Mouse (Mus musculus): ENCODE data around the gene Gm21992. TPM values are rescaled to one million over a fixed set of nuclear protein-coding genes. Genes with fewer than 3 reads are reported as not detected.

Gene Gm21992
- total and polyA plus RNA-seq, 3 experiments, result 1.7 to 40.1 (median 11.2) TPM

GRCm38 (mm10) chr19:4749975-4750374, 61.4 kb downstream of the Gm21992 start:
- no peak for ATAC-seq (ENCODE audit: extremely low read depth, insufficient number of reproducible peaks, low FRiP score, poor library complexity, severe bottlenecking)

DNA sequence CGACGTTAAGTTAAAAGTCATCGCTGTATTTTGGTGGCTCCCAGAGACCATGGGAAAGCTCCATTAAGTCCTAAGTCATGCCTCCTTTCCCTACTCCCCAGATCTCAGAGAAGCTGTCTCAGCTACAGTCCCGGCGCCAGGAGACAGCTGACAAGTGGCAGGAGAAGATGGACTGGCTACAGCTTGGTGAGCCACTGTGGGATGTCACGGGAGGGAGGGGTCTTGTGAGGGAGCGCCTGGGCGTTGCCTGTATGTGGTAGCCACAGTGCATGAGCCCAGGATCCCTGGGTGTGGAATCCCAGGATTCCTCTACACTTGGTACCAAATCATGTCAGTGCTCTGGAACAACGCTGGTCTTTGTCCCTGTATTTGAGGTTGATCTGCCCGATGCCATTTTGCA, 62.9 kb downstream of the Gm21992 start:
- H3K4me3 ChIP-seq (ENCODE audit: low read depth, low read length), result no peak overlapping the region
- no peak for ATAC-seq (ENCODE audit: extremely low read depth, insufficient number of reproducible peaks, low FRiP score, poor library complexity, severe bottlenecking)
- no peaks in the 10 kb centered on the region for H3K9me3 ChIP-seq (replicated peaks)
- DNase-seq (ENCODE audit: low spot score), result no peak
- H3K27me3 ChIP-seq (ENCODE audit: insufficient read depth, low read length), result no peaks in the 10 kb centered on the region; the same call in 1 of the 2 replicates
- TF ChIP-seq CTCF (IDR thresholded peaks at IDR 0.05; ENCODE audit: low read depth, low read length) (no peak), GATA1 (IDR thresholded peaks at IDR 0.05; ENCODE audit: borderline replicate concordance, low read length) (no peak), TAL1 (conservative IDR thresholded peaks at IDR 0.05; ENCODE audit: low read depth, low read length) (no peak), GATA2 (IDR thresholded peaks at IDR 0.05; ENCODE audit: borderline replicate concordance, low read depth, low read length) (no peak), POLR2AphosphoS5 (IDR thresholded peaks at IDR 0.05; ENCODE audit: insufficient replicate concordance, low read depth, low read length) (no peak)
- no peaks in the 10 kb centered on the region for H3K4me1 ChIP-seq (ENCODE audit: insufficient read depth, low read depth, low read length)
- H3K36me3 ChIP-seq (replicated peaks), result peaks cover 36% of the 10 kb centered on the region

More at GRCm38 (mm10) chr19:4749975-4750374, 61.4 kb downstream of the Gm21992 start:
- TF ChIP-seq GATA2 (IDR thresholded peaks at IDR 0.05; ENCODE audit: borderline replicate concordance, low read depth, low read length), result no peak
- TF ChIP-seq GATA1 (IDR thresholded peaks at IDR 0.05; ENCODE audit: borderline replicate concordance, low read length), result no peak
- TF ChIP-seq POLR2AphosphoS5 (IDR thresholded peaks at IDR 0.05; ENCODE audit: insufficient replicate concordance, low read depth, low read length), result no peak
- TF ChIP-seq CTCF (IDR thresholded peaks at IDR 0.05; ENCODE audit: low read depth, low read length), result no peak
- no peak for TF ChIP-seq TAL1 (conservative IDR thresholded peaks at IDR 0.05; ENCODE audit: low read depth, low read length)
- Histone ChIP-seq H3K9me3 (replicated peaks) (no peaks in the 10 kb centered on the region), H3K4me3 (ENCODE audit: low read depth, low read length) (no peak overlapping the region), H3K27me3 (ENCODE audit: insufficient read depth, low read length) (no peaks in the 10 kb centered on the region; the same call in 1 of the 2 replicates), H3K4me1 (ENCODE audit: insufficient read depth, low read depth, low read length) (no peaks in the 10 kb centered on the region), H3K36me3 (replicated peaks) (peaks cover 28% of the 10 kb centered on the region)
- DNase-seq (ENCODE audit: low spot score), result no peak

- H3K9me3 ChIP-seq (replicated peaks), result no peaks in the 10 kb centered on the region
- no peak overlapping the region for H3K4me3 ChIP-seq (ENCODE audit: low read depth, low read length)
- no peaks in the 10 kb centered on the region; the same call in 1 of the 2 replicates for H3K27me3 ChIP-seq (ENCODE audit: insufficient read depth, low read length)
- H3K36me3 ChIP-seq (replicated peaks), result peaks cover 36% of the 10 kb centered on the region
- DNase-seq (ENCODE audit: low spot score) (no peak), ATAC-seq (ENCODE audit: extremely low read depth, insufficient number of reproducible peaks, low FRiP score, poor library complexity, severe bottlenecking) (no peak)
- H3K4me1 ChIP-seq (ENCODE audit: insufficient read depth, low read depth, low read length), result no peaks in the 10 kb centered on the region
- no peak for TF ChIP-seq POLR2AphosphoS5 (IDR thresholded peaks at IDR 0.05; ENCODE audit: insufficient replicate concordance, low read depth, low read length)
- TF ChIP-seq TAL1 (conservative IDR thresholded peaks at IDR 0.05; ENCODE audit: low read depth, low read length), result no peak
- TF ChIP-seq GATA2 (IDR thresholded peaks at IDR 0.05; ENCODE audit: borderline replicate concordance, low read depth, low read length), result no peak
Observed at GRCm38 (mm10) chr19:4747631-4748312, 63.6 kb downstream of the Gm21992 start.

DNA sequence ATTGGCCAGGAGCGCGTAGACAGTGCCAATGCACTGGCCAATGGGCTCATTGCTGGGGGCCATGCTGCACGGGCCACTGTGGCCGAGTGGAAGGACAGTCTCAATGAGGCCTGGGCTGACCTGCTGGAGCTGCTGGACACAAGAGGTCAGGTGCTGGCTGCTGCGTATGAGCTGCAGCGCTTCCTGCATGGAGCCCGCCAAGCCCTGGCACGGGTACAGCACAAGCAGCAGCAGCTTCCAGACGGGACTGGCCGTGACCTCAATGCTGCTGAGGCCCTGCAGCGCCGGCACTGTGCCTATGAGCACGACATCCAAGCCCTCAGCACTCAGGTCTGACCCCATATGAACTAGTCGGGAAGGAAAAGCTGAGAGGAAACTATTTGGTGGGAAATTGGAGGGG, 64.8 kb downstream of the Gm21992 start:
- ATAC-seq (ENCODE audit: extremely low read depth, insufficient number of reproducible peaks, low FRiP score, poor library complexity, severe bottlenecking) (no peak), DNase-seq (ENCODE audit: low spot score) (no peak)
- no peak overlapping the region for H3K4me3 ChIP-seq (ENCODE audit: low read depth, low read length)
- H3K27me3 ChIP-seq (ENCODE audit: insufficient read depth, low read length), result no peaks in the 10 kb centered on the region; the same call in 1 of the 2 replicates
- H3K36me3 ChIP-seq (replicated peaks), result peaks cover 34% of the 10 kb centered on the region
- H3K9me3 ChIP-seq (replicated peaks), result no peaks in the 10 kb centered on the region
- TF ChIP-seq POLR2AphosphoS5 (IDR thresholded peaks at IDR 0.05; ENCODE audit: insufficient replicate concordance, low read depth, low read length), result no peak
- TF ChIP-seq TAL1 (conservative IDR thresholded peaks at IDR 0.05; ENCODE audit: low read depth, low read length), result no peak
- no peak for TF ChIP-seq CTCF (IDR thresholded peaks at IDR 0.05; ENCODE audit: low read depth, low read length)
- TF ChIP-seq GATA1 (IDR thresholded peaks at IDR 0.05; ENCODE audit: borderline replicate concordance, low read length), result no peak
- TF ChIP-seq GATA2 (IDR thresholded peaks at IDR 0.05; ENCODE audit: borderline replicate concordance, low read depth, low read length), result no peak
- no peaks in the 10 kb centered on the region for H3K4me1 ChIP-seq (ENCODE audit: insufficient read depth, low read depth, low read length)

DNA sequence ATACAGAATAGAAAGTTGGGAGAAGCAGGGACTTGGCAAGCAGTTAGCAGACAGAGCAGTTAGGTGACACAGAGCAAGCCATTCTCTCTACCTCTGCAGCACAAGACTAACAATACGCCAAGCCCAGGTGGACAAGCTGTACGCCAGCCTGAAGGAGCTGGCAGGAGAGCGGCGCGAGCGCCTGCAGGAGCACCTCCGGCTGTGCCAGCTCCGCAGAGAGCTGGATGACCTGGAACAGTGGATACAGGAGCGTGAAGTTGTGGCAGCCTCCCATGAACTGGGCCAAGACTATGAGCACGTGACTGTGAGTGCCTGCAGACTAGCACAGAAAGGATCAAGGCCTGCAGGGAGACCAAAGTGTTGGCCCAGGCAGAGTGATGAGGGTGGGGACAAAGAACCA, 65.7 kb downstream of the Gm21992 start:
- Histone ChIP-seq H3K4me3 (ENCODE audit: low read depth, low read length) (no peak overlapping the region), H3K36me3 (replicated peaks) (peaks cover 34% of the 10 kb centered on the region), H3K27me3 (ENCODE audit: insufficient read depth, low read length) (peaks cover 2% of the 10 kb centered on the region; the same call in 1 of the 2 replicates), H3K4me1 (ENCODE audit: insufficient read depth, low read depth, low read length) (no peaks in the 10 kb centered on the region), H3K9me3 (replicated peaks) (no peaks in the 10 kb centered on the region)
- ATAC-seq (ENCODE audit: extremely low read depth, insufficient number of reproducible peaks, low FRiP score, poor library complexity, severe bottlenecking) (no peak), DNase-seq (ENCODE audit: low spot score) (no peak)
- no peak for TF ChIP-seq CTCF (IDR thresholded peaks at IDR 0.05; ENCODE audit: low read depth, low read length)

DNA sequence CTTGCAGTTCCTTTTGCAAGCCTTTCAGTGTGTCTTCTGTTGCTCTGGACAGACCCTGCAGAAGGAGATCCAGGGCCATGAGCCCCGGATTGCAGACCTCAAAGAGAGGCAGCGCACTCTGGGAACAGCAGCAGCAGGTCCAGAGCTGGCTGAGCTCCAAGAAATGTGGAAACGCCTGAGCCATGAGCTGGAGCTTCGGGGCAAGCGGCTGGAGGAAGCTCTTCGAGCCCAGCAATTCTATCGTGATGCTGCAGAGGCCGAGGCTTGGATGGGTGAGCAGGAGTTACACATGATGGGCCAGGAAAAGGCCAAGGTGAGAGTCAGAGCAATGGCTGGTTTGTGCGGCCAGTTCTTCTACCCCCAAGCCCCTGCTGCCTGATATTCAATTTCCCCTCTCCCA, 66.4 kb downstream of the Gm21992 start:
- H3K9me3 ChIP-seq (replicated peaks), result no peaks in the 10 kb centered on the region
- TF ChIP-seq GATA2 (IDR thresholded peaks at IDR 0.05; ENCODE audit: borderline replicate concordance, low read depth, low read length), result no peak
- TF ChIP-seq GATA1 (IDR thresholded peaks at IDR 0.05; ENCODE audit: borderline replicate concordance, low read length), result no peak
- no peak for TF ChIP-seq POLR2AphosphoS5 (IDR thresholded peaks at IDR 0.05; ENCODE audit: insufficient replicate concordance, low read depth, low read length)
- TF ChIP-seq CTCF (IDR thresholded peaks at IDR 0.05; ENCODE audit: low read depth, low read length), result no peak
- TF ChIP-seq TAL1 (conservative IDR thresholded peaks at IDR 0.05; ENCODE audit: low read depth, low read length), result no peak
- H3K27me3 ChIP-seq (ENCODE audit: insufficient read depth, low read length), result peaks cover 2% of the 10 kb centered on the region; the same call in 1 of the 2 replicates
- no peak for DNase-seq (ENCODE audit: low spot score)
- H3K4me3 ChIP-seq (ENCODE audit: low read depth, low read length), result no peak overlapping the region
- ATAC-seq (ENCODE audit: extremely low read depth, insufficient number of reproducible peaks, low FRiP score, poor library complexity, severe bottlenecking), result no peak
- peaks cover 32% of the 10 kb centered on the region for H3K36me3 ChIP-seq (replicated peaks)
- no peaks in the 10 kb centered on the region for H3K4me1 ChIP-seq (ENCODE audit: insufficient read depth, low read depth, low read length)
